Mouse (Mus musculus) right cerebral cortex, adult 18-20 months (tissue): ENCODE measurements at regions not wholly inside any gene's neighbourhood (a gene's known extent, or its start where the extent isn't known, plus 50 kb on each side); places are given as distances from the start of the nearest gene placed in this dataset.

Experiments used
- DNase-seq: peaks from one replicate; pipeline ENCODE4 v3.0.0; 2022; ENCODE audit warnings: mixed read lengths

DNA sequence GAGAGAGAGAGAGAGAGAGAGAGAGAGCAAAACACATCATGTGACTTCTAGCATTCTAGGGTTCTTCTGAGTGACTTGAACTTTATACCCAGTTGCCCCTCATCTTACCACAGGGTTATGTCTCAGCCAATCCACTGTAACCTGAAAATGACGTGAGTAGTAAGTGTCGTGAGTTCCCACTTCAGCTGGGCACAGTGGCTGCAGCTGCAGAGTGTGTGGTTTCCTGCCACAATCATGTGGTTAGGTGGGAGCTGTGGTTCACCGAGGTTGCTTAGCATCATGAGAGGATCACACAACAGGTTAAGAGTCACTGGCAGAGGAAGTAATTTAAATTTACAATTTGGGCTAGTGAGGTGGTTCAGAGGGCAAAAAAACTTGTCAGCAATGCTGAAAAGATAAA lies 253.1 kb upstream of the Xylt1 start:
- no peak for DNase-seq

- DNase-seq, result no peak
Measured at GRCm38 (mm10) chr7:117134869-117135268, 245.9 kb upstream of the Xylt1 start.

DNA sequence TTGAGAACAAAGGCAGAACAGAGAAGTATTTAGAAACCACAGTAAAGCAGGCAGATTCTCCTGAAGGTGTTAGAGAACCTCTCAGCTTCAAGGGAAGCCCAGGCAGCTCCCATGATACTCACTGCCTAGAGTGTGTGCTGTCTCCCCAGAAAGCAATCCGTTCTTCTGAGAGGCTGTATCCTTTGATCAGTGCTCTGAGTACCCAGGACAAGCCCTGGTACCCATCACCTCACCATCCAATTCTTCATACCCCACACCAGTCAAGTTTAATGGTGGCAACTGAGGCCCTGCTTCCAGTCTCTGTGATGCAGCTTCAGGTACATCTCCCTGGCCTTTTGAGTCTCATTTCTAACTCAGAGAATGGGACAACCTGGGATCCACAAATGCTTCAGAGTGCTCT lies 242.1 kb upstream of the Xylt1 start:
- no peak for DNase-seq

DNA sequence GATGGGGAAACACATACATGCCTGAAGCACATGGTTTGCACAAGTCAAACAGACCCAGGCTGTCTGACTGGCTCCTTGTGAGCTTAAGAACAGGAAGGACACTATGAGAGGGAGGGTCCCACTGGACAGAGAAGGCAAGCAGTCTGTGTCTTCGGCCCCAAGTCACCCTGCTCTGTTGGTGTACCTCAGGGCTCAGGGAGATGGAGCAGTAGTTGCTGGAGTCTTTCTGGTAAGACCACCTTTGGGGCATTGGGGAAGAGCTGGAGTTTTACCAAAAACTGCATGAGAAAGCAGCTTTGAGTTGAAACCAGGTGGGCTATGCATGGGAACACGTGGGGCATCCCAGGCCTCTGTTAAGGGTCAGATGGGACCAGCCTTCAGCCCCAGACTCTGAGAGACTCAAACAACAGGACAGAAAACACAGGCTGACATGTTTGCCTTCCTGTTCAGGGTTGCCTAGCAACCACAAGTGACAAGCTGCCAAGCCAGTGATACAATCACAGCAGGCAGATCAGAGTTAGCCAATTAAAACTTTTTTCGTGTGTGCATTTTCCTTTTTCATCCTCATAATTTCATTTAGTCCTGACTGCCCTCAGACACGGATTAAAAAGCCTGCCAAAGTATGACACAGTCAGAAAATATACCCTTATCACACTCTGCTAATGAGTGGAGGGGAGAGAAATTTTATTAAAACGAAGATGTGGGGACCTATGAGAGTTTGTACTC lies 241.4 kb upstream of the Xylt1 start:
- peak; percentile 51 for DNase-seq

- no peak for DNase-seq
Measured at GRCm38 (mm10) chr7:117139971-117140247, 240.9 kb upstream of the Xylt1 start.

DNA sequence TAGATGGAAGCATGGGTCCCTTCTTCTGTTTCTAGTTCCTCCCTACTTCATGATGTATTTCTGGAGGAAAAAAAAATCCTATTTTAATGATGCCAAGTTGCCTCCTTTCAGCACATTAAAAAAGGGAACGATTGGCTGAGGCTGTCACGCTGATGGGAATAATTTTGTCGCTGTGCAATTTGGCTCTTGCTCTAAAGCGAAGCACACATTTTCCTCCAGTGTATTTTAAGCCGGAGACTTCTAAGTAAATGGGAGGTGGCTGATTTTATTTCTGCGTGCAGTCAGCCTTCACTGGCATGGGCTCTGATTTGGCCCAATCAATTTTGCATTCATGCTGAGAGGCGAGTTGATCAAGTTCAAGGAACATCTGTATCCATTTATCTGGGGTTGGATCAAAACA lies 234.0 kb upstream of the Xylt1 start:
- DNase-seq, result peak; percentile 38

DNA sequence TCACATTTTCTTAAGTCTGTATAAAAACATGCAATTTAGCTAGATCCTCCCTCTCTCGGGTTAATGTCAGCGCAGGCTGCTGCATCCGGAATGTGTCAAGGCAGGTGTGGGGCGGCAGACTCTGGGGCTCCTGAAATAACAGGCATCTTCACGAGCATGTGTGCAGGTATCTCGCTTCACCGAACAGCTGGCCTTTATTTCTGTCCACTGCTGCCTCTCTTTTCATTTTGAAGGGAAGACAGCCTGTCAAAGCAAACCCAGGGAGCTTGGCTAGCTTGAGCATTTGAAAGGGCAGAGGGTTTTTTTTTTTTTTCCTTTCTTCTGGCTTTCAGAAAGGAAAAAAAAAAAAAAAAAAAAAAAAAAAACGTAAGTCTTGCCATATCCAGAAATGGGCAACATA lies 230.4 kb upstream of the Xylt1 start:
- DNase-seq, result no peak

DNA sequence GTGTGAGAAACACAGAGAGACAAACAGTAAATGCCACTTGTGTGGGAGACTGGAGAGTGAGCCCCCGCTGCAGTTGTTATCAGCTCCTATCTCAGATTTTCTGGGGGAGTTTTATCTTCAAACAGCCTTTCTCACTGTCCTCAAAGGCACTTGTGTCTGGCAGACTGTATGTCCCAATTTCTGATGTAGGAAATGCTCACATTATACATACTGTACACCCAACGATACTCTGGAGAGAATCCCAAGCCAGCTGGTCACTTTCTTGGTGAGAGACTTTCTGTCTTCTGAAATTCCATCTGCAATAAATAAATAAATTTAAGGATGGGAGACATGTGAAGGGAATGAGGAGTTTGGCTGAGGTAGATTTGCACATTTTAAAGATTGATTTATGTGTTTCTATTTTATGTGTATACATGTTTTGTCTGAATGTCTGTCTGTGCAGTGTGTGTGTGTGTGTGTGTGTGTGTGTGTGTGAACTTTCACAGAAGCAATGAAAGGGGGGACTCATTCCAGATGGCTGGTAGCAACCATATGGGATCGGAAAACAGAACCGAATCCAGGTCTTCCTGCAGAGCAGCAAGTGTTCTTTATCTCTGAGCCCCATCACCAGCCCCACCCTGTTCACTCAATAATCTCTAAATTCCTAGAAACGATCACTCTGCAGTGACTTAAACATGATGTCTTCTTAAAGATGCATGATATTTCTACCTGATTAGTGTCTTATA lies 226.8 kb upstream of the Xylt1 start:
- no peak for DNase-seq

- DNase-seq, result peak; percentile 24
Measured at GRCm38 (mm10) chr7:117161193-117161908, 219.4 kb upstream of the Xylt1 start.

- DNase-seq, result peak; percentile 52
Measured at GRCm38 (mm10) chr7:117174811-117175422, 205.9 kb upstream of the Xylt1 start.

DNA sequence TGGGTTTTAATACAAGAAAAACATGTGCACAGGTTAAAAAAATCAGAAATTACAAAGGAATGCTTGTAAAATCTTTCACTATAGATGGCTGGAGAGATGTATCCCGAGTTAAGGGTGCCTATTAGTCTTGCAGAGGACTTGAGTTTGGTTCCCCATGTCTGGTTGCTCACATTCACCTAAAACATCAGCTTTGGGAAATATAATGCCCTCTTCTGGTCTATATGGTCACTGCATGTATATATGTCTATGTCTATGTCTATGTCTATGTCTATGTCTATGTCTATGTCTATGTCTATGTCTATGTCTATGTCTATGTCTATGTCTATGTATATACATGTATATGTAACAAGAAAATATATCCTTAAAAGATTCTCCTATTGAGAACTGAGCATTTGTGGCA lies 196.8 kb upstream of the Xylt1 start:
- no peak for DNase-seq

GRCm38 (mm10) chr7:117185891-117186290 lies 194.9 kb upstream of the Xylt1 start:
- peak; percentile 6 for DNase-seq

- no peak for DNase-seq
Measured at GRCm38 (mm10) chr7:117196611-117197010, 184.2 kb upstream of the Xylt1 start.

DNA sequence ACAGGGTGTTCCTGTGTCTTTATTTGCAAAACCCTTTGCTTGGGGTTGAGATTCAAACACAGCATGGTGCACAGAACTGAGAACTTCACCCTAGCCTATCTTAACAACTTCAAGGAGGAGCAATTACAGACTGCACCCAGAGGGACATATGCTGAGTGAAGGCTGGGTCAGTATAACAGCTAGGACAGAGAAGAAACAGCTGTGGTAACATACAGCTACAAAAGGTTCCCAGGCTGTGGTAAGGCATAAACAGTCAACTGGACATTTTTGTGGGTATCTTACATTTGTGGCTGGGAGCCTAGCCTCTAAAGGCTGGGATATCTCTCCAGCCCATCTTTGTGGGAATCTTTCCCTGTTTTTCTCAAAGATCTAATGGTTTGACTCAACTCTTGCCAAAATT lies 154.5 kb upstream of the Xylt1 start:
- no peak for DNase-seq

DNA sequence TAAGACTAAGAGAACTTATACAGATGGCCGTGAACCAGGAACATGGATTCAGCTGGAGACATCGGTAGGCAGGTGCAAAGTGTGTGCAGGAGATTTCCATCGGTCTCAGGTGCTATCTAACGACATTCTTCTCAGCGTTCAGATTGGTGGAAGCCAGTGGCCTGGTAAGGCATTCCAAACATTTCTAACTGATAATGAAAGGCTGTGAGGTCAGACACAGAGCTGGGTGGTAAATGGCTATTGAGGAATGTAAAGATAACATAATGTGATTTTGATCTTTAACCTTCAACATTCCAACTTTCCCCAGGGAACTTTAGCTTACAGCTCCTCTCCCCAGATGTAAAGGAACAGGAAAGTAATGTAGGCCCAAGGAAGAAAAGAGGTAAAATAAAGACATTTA lies 151.2 kb upstream of the Xylt1 start:
- DNase-seq, result no peak

DNA sequence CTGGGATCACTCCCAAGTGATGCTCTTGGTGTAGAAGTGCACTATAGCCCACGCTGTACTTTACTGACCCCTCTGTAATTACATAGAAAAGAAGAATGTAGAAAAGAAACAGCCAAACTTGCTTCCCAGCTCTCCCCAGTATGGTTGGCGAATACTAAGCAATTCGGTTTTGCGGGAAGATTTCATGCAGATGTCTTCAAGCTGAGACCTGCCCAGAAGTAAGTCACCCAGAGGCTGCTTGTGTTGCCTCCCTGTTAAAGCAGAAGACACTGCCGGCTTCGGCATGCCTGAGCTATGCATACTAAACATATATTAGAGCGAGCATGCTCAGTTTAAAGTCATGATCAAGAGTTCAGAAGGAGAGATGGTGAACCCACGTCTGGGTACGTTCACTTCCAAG lies 124.0 kb upstream of the Xylt1 start:
- DNase-seq, result no peak

DNA sequence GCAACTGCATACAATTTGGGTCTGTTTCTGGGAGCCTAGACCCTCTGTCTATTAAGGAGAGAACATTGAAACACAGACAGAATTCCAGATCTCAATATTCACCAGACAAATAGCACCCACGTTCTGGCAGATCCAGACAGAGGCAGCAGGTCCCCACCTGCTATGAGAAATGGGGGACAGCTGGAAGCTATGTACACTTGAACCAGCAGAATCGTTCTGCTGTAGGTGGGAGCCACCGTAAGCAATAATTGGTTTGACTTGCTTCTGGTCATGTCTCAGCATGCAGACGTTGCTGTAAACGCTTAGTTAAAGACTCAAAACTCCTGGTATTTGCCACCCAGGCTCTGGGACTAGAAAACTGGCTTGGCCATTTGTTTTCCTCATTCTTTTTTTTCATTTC lies 122.2 kb upstream of the Xylt1 start:
- no peak for DNase-seq

- DNase-seq, result peak; percentile 39
Measured at GRCm38 (mm10) chr7:117259151-117259550, 121.6 kb upstream of the Xylt1 start.

GRCm38 (mm10) chr7:117259674-117260294 lies 121.0 kb upstream of the Xylt1 start:
- peak; percentile 26 for DNase-seq

DNA sequence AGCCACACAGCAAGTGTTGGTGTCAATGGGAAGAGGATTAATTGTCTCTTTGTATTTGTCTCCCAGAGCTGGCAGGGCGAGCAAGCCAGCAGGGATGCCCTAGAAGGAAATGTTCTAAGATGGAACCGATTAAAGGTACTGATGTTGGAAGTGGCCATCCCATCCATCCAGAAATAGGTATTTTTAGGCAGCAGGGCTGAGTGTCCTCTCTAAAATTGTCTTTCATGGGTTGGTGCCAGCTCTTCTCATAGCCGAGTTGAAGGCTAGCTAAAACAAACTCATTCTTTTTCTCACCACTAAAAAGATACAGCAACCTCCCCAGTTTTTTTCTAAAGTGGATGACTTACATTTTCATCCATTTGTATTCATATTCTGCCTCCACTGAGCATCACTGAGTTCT lies 120.2 kb upstream of the Xylt1 start:
- peak; percentile 56 for DNase-seq

DNA sequence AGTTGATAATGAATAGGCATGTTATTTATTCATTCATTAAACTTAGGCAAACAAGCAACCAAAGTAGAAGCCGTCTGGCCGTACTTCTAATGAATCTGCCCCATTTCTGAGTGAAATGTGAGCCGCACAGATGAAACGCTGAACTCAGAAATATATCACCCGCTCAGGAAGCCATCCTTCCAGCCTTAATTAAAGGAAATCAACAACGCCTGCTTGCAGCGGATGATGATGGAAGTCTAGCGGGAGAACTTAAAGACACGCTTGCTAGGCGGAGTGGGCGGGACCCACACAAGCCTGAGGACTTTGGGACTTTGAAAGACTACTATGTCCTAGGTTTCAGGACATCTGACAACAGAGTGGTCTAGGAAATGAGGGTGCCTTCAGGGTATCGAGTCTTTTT lies 117.7 kb upstream of the Xylt1 start:
- no peak for DNase-seq

- no peak for DNase-seq
Measured at GRCm38 (mm10) chr7:117264341-117264740, 116.4 kb upstream of the Xylt1 start.

- no peak for DNase-seq
Measured at GRCm38 (mm10) chr7:117268096-117268495, 112.7 kb upstream of the Xylt1 start.
